Mouse (Mus musculus) testis, adult 2 months (tissue): ENCODE measurements around the gene Itpr2. TPM values are rescaled to one million over a fixed set of nuclear protein-coding genes. Genes with fewer than 3 reads are reported as not detected.

Source experiments
- H3K27ac ChIP-seq: fragments of 200-500 bp; 2 replicates; pipeline ENCODE4 v1.5.1; 2012; ENCODE audit warnings: low read depth, low read length; ENCODE audit not compliant: control insufficient read depth, insufficient read depth
- H3K27me3 ChIP-seq: fragments of 200-500 bp; 2 replicates; pipeline ENCODE4 v1.6.1; 2012; ENCODE audit warnings: mild to moderate bottlenecking, low read length, moderate library complexity; ENCODE audit not compliant: control insufficient read depth, insufficient read depth
- H3K36me3 ChIP-seq: fragments of 200-500 bp; 2 replicates; pipeline ENCODE4 v1.6.1; 2012; ENCODE audit warnings: mild to moderate bottlenecking, low read length; ENCODE audit not compliant: control insufficient read depth, insufficient read depth
- H3K4me1 ChIP-seq: fragments of 200-500 bp; 2 replicates; pipeline ENCODE4 v1.6.1; 2012; ENCODE audit warnings: low read length; ENCODE audit not compliant: control insufficient read depth, insufficient read depth
- H3K4me3 ChIP-seq: fragments of 200-500 bp; 2 replicates; pipeline ENCODE4 v1.5.1; 2012; ENCODE audit warnings: low read depth, mild to moderate bottlenecking, low read length, moderate library complexity, mixed read lengths; ENCODE audit not compliant: control insufficient read depth
- CTCF ChIP-seq: fragments of 200-500 bp; IDR thresholded peaks from 2 replicates; pipeline ENCODE4 v1.5.1; 2012; ENCODE audit warnings: low read depth, mild to moderate bottlenecking, inconsistent platforms, low read length, moderate library complexity; ENCODE audit not compliant: control insufficient read depth, insufficient read depth, insufficient replicate concordance
- POLR2A ChIP-seq: fragments of 200-500 bp; IDR thresholded peaks from 2 replicates; pipeline ENCODE4 v1.6.1; 2012; ENCODE audit warnings: low read depth, mild to moderate bottlenecking, inconsistent platforms, low read length, moderate library complexity; ENCODE audit not compliant: control insufficient read depth
- polyA plus RNA-seq: library from polyadenylated mRNA; depleted of rRNA; stranded (reverse); fragments of >200 nt; gene quantifications from 2 replicates; pipeline ENCODE4 v1.2.3, GENCODE M21; 2012

Itpr2 gene
- polyA plus RNA-seq, 1 experiment = 6.9 TPM

DNA sequence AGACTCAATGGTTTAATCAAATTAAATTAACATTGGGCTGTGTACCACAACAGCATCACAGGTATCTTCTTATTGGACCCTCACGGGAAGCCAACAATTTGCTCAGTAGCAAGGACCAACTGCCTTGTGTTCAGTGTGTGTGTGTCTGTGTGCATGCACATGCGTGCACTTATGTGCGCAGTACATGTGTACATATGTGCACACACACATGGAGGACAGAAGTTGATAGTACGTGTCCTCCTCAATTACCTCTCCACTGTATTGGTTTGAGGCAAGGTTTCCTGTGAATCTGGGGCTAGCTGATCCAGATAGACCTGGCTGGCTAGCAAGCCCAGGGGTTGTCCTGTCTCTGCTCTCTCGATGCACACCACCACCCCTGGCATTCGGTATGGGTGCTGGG is 246.4 kb downstream of the Itpr2 start:
- Histone ChIP-seq H3K36me3 (no peaks in the 10 kb centered on the region), H3K27me3 (no peaks in the 10 kb centered on the region), H3K27ac (no peak overlapping the region), H3K4me1 (no peaks in the 10 kb centered on the region), H3K4me3 (no peak overlapping the region)
- TF ChIP-seq CTCF (no peak), POLR2A (no peak)

DNA sequence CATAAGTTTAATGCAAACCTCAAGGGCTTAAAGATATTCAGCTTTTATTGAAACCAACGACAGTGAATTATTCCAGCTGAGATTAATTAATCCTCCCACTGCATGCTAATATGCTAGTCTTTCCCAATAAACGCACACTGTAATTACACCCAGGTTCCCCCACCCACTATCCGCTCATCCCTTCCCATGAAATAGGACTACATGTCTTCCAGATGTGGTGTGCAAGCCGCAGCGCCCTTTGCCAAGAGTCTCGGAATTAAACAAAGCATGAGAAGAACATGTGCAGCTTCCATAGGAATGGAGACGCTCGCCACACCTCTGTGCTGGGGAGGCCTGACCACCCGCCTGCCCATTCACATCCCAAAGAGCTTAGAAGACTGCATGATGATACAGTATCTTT is 247.1 kb downstream of the Itpr2 start:
- no peak overlapping the region for H3K4me3 ChIP-seq
- no peaks in the 10 kb centered on the region for H3K27me3 ChIP-seq
- TF ChIP-seq POLR2A (no peak), CTCF (no peak)
- H3K36me3 ChIP-seq = no peaks in the 10 kb centered on the region
- H3K4me1 ChIP-seq = no peaks in the 10 kb centered on the region
- H3K27ac ChIP-seq = no peak overlapping the region

DNA sequence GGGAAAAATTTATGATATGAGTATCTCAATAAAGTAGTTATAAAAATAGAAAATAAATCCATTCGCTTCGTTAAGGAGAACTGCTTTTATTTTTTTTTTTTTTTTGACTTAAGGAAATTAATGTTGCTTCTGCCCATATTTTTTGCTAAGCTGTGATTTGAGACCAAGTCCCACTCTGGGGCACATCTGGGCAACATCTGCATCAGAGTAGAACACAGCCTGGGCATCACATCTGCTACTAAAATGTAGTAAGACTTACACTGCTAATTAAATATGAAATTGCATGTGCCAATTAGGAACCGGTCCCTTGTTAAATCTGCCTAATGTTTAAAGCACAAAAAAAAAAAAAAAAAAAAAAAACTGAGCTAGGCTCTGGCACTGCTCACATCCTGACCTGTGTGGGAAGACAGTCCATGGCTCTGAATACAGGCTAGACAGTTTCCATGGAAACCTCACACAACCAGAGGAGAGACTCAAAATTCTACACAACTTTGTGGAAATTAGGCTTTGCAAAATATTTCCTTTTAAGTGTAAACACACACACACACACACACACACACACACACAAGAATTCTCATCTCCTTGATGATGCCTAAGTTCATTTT is 247.7 kb downstream of the Itpr2 start:
- Histone ChIP-seq H3K36me3 (no peaks in the 10 kb centered on the region), H3K27me3 (no peaks in the 10 kb centered on the region), H3K4me3 (no peak overlapping the region), H3K27ac (no peak overlapping the region), H3K4me1 (no peaks in the 10 kb centered on the region)
- TF ChIP-seq POLR2A (no peak), CTCF (no peak)

DNA sequence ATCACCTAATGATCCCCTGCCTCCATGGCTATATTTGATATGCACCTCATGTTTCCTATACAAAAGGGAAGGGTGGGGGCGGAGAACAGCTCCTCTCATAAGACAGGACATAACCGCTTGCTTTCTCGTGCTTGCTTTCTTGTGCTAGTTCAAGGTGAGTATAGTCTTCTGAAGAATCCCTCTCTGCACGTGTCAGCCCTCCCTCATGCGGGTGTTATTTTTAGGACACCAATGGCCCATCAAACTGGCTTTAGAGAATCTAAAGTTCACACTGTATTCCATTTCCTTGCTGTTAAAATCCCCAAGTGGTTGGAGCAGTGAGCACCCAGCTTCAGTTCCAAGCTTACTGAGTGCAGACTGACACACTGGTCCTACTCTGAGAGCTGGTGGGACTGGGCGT is 252.9 kb downstream of the Itpr2 start:
- no peak for TF ChIP-seq CTCF
- no peak for TF ChIP-seq POLR2A
- Histone ChIP-seq H3K27me3 (no peaks in the 10 kb centered on the region), H3K4me1 (no peaks in the 10 kb centered on the region), H3K27ac (no peak overlapping the region), H3K36me3 (no peaks in the 10 kb centered on the region), H3K4me3 (no peak overlapping the region)

DNA sequence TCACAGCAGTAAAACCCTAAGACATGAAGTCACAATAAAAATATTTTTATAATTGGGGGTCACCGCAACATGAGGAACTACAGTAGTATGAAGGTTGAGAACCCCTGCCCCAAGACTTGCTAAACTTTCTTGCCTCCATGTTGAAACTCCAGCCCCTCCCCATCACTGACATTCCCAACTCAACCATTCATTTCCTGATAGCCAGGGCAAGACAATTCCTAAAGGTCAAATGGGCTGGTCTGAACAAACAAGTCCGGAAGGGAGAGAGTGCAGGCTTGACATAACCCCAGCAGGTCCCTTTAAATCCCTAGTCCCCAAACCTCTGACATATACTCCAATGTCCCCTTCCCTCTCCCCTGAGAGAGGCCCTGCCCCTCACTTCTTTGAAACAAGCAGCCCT is 253.7 kb downstream of the Itpr2 start:
- H3K36me3 ChIP-seq = no peaks in the 10 kb centered on the region
- no peak for TF ChIP-seq CTCF
- TF ChIP-seq POLR2A = no peak
- no peaks in the 10 kb centered on the region for H3K4me1 ChIP-seq
- no peak overlapping the region for H3K4me3 ChIP-seq
- no peaks in the 10 kb centered on the region for H3K27me3 ChIP-seq
- H3K27ac ChIP-seq = no peak overlapping the region

DNA sequence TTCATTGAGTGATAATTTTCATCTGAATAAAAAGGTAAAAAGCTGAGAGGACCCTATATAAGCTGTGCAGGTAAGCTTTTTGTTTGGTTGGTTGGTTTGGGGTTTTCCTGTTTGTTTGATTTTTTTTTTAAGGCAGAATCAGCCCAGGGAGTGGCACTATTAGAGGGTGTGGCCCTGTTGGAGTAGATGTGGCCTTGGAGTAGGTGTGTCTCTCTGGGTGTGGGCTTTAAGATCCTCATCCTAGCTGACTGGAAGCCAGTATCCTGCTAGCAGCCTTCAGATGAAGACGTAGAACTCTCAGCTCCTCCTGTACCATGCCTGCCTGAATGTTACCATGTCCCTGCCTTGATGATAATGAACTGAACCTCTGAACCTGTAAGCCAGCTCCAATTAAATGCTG is 254.1 kb downstream of the Itpr2 start:
- TF ChIP-seq POLR2A (no peak), CTCF (no peak)
- Histone ChIP-seq H3K36me3 (no peaks in the 10 kb centered on the region), H3K27ac (no peak overlapping the region), H3K27me3 (no peaks in the 10 kb centered on the region), H3K4me3 (no peak overlapping the region), H3K4me1 (no peaks in the 10 kb centered on the region)

DNA sequence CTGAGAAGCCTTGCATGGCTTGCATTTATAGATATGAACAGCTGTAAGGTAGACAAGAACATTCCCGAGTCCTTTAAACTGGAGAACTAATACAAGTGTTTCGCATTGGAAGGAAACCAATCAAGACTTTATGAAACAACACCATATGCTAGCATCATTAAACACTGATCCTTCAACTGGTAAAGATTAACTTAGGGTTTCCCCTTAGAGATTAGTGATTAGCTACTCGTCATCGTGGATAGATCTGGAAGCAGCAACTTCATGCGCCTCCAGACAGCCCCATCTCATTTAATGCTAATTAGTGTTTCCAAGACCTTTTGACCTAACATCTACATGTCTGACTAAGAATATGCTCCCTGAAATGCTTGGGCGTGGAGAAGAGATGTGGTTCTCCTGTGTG is 255.7 kb downstream of the Itpr2 start:
- Histone ChIP-seq H3K4me3 (no peak overlapping the region), H3K27me3 (no peaks in the 10 kb centered on the region), H3K27ac (no peak overlapping the region), H3K4me1 (no peaks in the 10 kb centered on the region), H3K36me3 (no peaks in the 10 kb centered on the region)
- TF ChIP-seq POLR2A (no peak), CTCF (no peak)

DNA sequence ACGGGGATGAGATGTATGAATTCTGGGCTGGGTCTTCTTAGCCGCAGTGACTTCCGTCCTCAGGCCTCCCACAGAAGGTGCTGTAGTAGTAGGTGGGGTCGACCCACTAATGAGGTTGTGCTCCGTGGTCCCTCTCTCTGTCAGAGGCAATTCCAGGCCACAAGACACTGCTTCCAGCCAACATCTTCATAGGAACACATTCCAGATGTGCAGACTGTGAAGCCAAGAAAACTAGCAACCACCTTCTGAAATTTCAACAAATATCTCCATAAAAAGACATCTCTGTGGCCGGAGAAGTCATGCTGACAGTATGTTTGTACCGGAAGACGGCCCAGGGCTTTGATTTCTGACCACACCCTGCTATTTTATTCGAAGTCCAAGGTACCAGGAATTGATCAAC is 256.1 kb downstream of the Itpr2 start:
- no peaks in the 10 kb centered on the region for H3K4me1 ChIP-seq
- H3K27ac ChIP-seq = no peak overlapping the region
- H3K4me3 ChIP-seq = no peak overlapping the region
- H3K27me3 ChIP-seq = no peaks in the 10 kb centered on the region
- no peaks in the 10 kb centered on the region for H3K36me3 ChIP-seq
- no peak for TF ChIP-seq POLR2A
